Mouse (Mus musculus) liver, embryonic 16.5 days (tissue): ENCODE results near the gene Arrdc2. TPM values are rescaled to one million over a fixed set of nuclear protein-coding genes. Genes with fewer than 3 reads are reported as not detected.

Experiments used
- ATAC-seq: fragments of 200-750 bp; cut with Nextera tagmentation; 2 replicates; pipeline ENCODE4 v1.8.0; 2017; ENCODE audit warnings: low read depth, mild to moderate bottlenecking, moderate number of reproducible peaks, moderate library complexity
- H3K27ac ChIP-seq: fragments of 300-500 bp; sonication (generic); 2 replicates; pipeline ENCODE4 v1.5.1; 2014; ENCODE audit warnings: mild to moderate bottlenecking, low read length
- H3K27me3 ChIP-seq: fragments of 300-500 bp; sonication (generic); 2 replicates; pipeline ENCODE4 v1.6.1; 2014; ENCODE audit warnings: low read depth, low read length, mixed read lengths; ENCODE audit not compliant: control insufficient read depth, insufficient read depth
- H3K36me3 ChIP-seq: fragments of 300-500 bp; sonication (generic); 2 replicates; pipeline ENCODE4 v1.6.1; 2014; ENCODE audit warnings: mild to moderate bottlenecking; ENCODE audit not compliant: control insufficient read depth, insufficient read depth
- H3K4me1 ChIP-seq: fragments of 300-500 bp; sonication (generic); 2 replicates; pipeline ENCODE4 v1.6.1; 2014; ENCODE audit warnings: low read depth, low read length, mixed read lengths; ENCODE audit not compliant: control insufficient read depth
- H3K4me2 ChIP-seq: fragments of 300-500 bp; sonication (generic); 2 replicates; pipeline ENCODE4 v1.6.1; 2014; ENCODE audit warnings: low read depth, low read length, mixed read lengths
- H3K4me3 ChIP-seq: fragments of 300-500 bp; sonication (generic); 2 replicates; pipeline ENCODE4 v1.5.1; 2014; ENCODE audit warnings: low read depth, mild to moderate bottlenecking, low read length
- H3K9ac ChIP-seq: fragments of 300-500 bp; sonication (generic); 2 replicates; pipeline ENCODE4 v1.6.1; 2014; ENCODE audit warnings: low read depth, low read length
- H3K9me3 ChIP-seq: fragments of 300-500 bp; sonication (generic); replicated peaks from 2 replicates; pipeline ENCODE4 v1.6.1; 2016; ENCODE audit warnings: low read length; ENCODE audit not compliant: control insufficient read depth
- WGBS: fragments of 180-500 bp; shearing (Covaris S2); extraction: QIAGEN DNeasy Blood & Tissue Kit; methylation state at CpG from one replicate; pipeline ENCODE4 v1.1.7; 2014; ENCODE audit not compliant: insufficient replicate concordance; 5-methylcytosine and 5-hydroxymethylcytosine counted together
- polyA plus RNA-seq: library from polyadenylated mRNA; unstranded; fragments of >200 nt; fragmentation: Nextera tagmentation; extraction: Ambion mirVana; gene quantifications from 2 replicates; pipeline ENCODE4 v1.2.1, GENCODE M21; 2015

Gene Arrdc2
- polyA plus RNA-seq, 1 experiment from 2014 or later, result 13.5 TPM

DNA sequence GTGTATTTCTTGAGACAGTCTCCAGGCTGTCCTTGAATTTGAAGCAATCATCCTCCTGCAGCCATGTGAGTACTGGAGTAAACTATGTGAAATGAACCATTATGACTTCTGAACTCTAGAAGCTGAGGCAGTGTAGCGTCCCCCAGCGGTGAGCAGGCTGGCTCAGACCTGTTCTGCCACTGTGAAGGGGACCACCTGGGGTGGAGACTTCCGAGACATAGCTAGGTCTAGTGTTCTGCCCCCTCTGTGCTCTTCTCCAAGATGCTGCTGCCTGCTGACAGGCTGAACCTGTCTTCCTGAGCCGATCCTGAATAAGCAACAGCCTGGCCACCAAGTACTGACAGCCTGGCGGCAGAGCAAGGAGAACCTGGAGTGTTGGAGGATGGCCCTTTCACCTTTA, 5.6 kb upstream of the Arrdc2 start:
- no peak for ATAC-seq
- no peaks in the 10 kb centered on the region for H3K36me3 ChIP-seq
- H3K4me1 ChIP-seq, result peaks cover 55% of the 10 kb centered on the region
- H3K27me3 ChIP-seq, result peaks cover 8% of the 10 kb centered on the region; the same call in 1 of the 2 replicates
- no peaks in the 10 kb centered on the region for H3K9me3 ChIP-seq
- H3K9ac ChIP-seq, result peak overlapping the region; percentile 14; the same call in 1 of the 2 replicates
- H3K27ac ChIP-seq, result peak overlapping the region; percentile 97
- WGBS, result 50% methylated on average over 5 of the region's 5 CpGs
- H3K4me2 ChIP-seq, result no peak overlapping the region
- no peak overlapping the region for H3K4me3 ChIP-seq

DNA sequence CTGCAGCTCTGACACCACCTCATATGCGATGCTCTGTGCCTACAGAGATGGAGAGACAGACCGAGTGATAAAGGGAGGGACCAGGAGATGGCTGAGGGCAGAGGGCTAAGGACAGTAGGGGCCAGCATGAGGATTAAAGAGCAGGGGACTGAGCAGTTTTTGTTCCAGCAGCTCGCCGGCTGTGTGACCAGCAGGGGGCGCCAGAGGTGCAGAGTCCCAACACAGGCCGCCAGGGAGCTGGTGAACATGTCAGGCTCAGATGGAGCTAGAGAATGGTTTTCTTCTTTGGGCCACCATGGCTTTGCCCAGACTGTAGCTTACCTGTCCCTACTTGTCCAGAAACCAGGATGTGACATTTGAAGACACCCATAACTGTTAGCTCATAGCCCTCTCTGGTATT, 5.0 kb upstream of the Arrdc2 start:
- Histone ChIP-seq H3K36me3 (no peaks in the 10 kb centered on the region), H3K4me1 (peaks cover 58% of the 10 kb centered on the region), H3K4me2 (peak overlapping the region; percentile 85), H3K27me3 (peaks cover 8% of the 10 kb centered on the region; the same call in 1 of the 2 replicates), H3K9ac (peak overlapping the region; percentile 91), H3K4me3 (no peak overlapping the region), H3K27ac (peak overlapping the region; percentile 97), H3K9me3 (no peaks in the 10 kb centered on the region)
- WGBS, result 2% methylated on average over 6 of the region's 6 CpGs
- ATAC-seq, result no peak

DNA sequence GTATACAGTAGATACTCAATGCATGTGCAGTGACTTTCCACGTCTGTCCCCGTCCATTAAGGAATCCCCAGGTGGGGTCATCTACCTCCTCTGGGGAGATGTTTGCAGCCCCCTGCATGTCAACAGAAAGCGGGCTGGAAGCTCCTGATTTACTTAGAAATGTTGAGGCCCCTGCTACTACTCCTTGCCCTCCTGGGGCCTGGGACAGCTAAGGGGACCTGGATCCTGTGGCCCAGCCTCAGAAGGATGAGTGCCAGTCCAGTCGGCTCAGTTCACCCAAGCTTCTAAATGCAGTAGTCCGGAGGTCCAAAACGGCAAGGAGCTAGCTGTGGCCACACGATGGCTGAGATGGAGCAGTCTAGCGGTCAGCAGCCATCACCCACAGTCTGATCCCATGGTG, 4.4 kb upstream of the Arrdc2 start:
- no peak for ATAC-seq
- no peaks in the 10 kb centered on the region for H3K9me3 ChIP-seq
- H3K27ac ChIP-seq, result peak overlapping the region; percentile 97
- peak overlapping the region; percentile 72 for H3K4me3 ChIP-seq
- peaks cover 58% of the 10 kb centered on the region for H3K4me1 ChIP-seq
- peak overlapping the region; percentile 91 for H3K9ac ChIP-seq
- WGBS, result 70% methylated on average over 8 of the region's 8 CpGs
- H3K27me3 ChIP-seq, result peaks cover 8% of the 10 kb centered on the region; the same call in 1 of the 2 replicates
- H3K36me3 ChIP-seq, result no peaks in the 10 kb centered on the region
- peak overlapping the region; percentile 85 for H3K4me2 ChIP-seq

DNA sequence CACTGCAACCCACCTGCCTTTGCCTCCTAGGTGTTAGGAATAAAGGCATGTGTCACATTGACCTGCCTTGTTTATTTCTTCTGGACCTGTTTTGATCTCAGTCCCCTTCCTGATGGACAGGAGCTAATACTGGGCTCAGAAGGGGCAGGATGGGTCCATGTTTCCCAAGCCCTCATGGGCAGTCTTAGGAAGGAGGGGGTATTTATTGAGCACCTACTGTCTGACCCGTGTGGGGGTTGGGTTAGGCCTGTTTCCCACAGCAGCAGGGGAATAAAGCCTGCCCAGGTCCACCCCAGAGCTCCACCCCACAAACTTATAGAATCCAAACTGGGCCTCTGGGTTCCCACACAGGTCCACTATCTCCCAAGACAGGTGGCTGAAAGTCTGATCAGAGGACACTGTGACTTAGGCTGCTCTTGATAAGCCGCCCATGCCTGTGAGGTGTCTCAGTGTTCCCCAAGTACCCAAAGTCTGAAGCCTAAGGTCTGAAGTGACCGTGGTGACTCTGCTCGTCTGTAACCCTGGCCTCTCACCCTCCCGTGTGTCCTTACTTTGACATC, 3.8 kb upstream of the Arrdc2 start:
- Histone ChIP-seq H3K4me1 (peaks cover 61% of the 10 kb centered on the region), H3K9me3 (no peaks in the 10 kb centered on the region), H3K36me3 (no peaks in the 10 kb centered on the region), H3K9ac (peak overlapping the region; percentile 91), H3K4me2 (peak overlapping the region; percentile 85), H3K4me3 (peak overlapping the region; percentile 72), H3K27ac (peak overlapping the region; percentile 97), H3K27me3 (peaks cover 5% of the 10 kb centered on the region; the same call in 1 of the 2 replicates)
- peak; percentile 52 for ATAC-seq
- 21% methylated on average over 5 of the region's 5 CpGs for WGBS

DNA sequence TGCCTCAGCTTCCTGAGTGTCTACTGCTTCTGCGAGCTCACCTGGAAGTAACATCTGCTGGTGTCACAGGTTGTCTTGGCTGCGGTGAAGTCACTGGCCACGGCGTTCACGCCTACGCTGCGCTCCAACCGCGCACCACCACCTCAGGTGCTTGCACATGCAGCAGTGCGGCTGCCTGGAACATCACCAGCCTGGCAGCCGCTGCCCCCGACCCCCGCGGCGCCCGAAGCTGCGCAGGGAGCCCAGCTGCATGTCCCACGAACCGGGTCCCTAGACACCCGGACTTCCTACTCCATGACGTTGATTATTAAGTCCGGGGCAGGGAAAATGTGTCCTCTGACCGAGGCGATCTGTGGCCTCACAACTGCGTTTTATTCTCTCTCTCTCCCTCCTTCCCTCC, 3.0 kb upstream of the Arrdc2 start:
- peak overlapping the region; percentile 72 for H3K4me3 ChIP-seq
- WGBS, result 69% methylated on average over 25 of the region's 25 CpGs
- H3K27ac ChIP-seq, result peak overlapping the region; percentile 97
- peaks cover 5% of the 10 kb centered on the region; the same call in 1 of the 2 replicates for H3K27me3 ChIP-seq
- H3K9me3 ChIP-seq, result no peaks in the 10 kb centered on the region
- H3K9ac ChIP-seq, result peak overlapping the region; percentile 91
- H3K4me2 ChIP-seq, result peak overlapping the region; percentile 85
- peaks cover 67% of the 10 kb centered on the region for H3K4me1 ChIP-seq
- H3K36me3 ChIP-seq, result 0 out of 2 replicates have a peak, but pooled peaks cover under 1% of the 10 kb centered on the region
- no peak for ATAC-seq

DNA sequence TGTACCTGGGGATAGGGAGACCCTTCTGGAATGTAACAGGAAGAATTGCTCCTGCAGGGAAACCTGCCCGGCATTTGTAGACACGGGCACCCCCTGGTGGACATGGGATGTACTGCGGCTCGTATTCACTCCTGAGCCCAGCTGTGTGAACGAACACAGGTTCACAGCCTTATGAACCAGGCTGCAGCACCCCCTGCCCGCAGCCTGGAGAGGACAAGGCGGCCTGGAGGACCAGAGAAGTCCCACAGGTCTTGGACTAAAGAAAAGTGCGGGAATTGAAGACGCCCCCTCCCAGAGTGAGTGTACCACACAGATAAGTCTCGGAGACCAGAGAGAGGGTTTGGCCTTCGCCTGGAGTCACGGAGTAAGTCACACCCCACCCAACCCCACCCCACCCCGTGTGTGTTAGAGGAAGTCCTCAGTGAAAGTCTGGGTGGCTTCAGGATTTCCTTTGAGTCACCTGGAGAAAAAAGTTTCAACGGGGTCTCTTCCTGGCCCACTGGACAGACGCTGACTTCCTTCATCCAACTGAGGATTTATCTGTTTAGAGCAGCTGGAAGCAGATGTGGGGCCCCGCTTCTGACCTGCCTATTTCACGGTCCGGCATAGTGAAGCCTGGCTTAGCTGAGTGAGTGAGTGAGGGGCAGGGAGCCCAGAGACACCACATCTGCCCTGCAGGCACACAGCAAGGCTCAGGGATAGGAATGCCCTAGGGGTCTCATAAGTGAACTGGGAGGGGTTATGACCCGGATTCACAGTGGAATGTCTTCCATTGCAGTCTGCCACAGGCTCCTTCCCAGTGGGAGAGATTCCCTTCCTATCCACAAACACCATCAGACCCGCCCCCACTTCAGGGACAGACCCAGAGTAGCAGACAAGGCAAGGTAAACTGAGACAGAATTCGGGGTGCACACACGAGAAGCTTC, 1.9 kb upstream of the Arrdc2 start:
- Histone ChIP-seq H3K9ac (peak overlapping the region; percentile 91), H3K4me3 (peak overlapping the region; percentile 72), H3K27me3 (no peaks in the 10 kb centered on the region), H3K9me3 (no peaks in the 10 kb centered on the region), H3K4me1 (peaks cover 78% of the 10 kb centered on the region), H3K4me2 (peak overlapping the region; percentile 85), H3K36me3 (peaks cover 8% of the 10 kb centered on the region; the same call in 1 of the 2 replicates), H3K27ac (peak overlapping the region; percentile 97)
- WGBS, result 16% methylated on average over 22 of the region's 22 CpGs
- ATAC-seq, result peak; percentile 36

DNA sequence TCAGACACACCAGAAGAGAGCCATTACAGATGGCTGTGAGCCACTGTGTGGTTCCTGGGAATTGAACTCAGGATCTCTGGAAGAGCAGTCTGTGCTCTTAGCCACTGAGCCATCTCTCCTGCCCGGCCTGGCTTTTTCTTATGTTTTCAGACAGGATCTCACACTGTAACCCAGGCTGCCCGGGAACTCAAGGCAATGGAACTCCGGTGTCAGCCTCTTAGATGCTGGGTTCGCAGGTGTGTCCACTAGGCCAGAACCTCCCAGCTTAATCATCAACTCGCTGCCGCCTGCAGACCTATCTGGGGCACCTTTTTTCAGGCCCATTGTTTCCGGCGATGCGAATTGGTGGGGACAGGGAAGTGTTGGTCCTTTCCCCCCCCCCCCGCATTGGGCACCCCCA, 1.1 kb upstream of the Arrdc2 start:
- 41% methylated on average over 10 of the region's 10 CpGs for WGBS
- Histone ChIP-seq H3K4me3 (peak overlapping the region; percentile 72), H3K9me3 (no peaks in the 10 kb centered on the region), H3K4me1 (peaks cover 81% of the 10 kb centered on the region), H3K9ac (peak overlapping the region; percentile 91), H3K36me3 (peaks cover 12% of the 10 kb centered on the region), H3K27me3 (no peaks in the 10 kb centered on the region), H3K27ac (peak overlapping the region; percentile 97), H3K4me2 (peak overlapping the region; percentile 85)
- ATAC-seq, result no peak

DNA sequence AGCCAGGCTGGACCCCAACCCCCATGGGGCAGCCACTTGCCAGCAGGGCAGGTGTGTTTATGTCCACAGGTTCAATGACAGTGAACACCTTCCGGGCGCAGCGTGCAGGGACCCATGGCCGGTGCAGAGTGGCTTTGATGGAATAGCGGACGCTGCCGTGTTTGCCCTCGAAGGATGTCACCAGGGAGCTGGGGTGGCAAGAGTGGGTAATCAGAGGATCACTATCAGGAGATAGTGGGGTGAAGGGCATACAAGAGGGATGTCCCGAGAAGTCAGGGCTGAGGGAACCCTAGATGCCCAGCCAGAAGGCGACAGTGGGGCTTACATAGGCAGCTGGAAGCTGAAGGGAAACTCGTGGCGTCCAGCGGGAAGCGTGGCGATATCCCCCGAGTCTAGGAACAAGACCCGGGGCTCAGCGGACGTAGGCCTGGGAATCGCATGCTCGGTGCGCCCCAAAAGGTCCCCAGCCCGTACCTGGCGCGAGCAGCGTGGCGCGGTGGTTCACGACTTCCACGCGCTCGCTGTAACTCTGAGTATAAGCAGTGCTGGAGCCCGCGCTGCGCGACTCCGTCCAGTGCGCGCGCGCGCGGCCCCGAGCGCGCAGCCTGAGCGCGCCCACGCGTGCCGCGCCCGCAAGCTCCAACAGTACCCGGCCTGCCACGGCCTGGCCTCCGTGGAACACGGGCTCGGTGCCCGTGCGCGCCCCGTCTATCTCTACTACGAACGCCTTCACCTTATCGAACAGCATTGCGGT, 689 bp downstream of the Arrdc2 start:
- peak overlapping the region; percentile 89 for H3K4me2 ChIP-seq
- H3K4me3 ChIP-seq, result peak overlapping the region; percentile 86
- no peaks in the 10 kb centered on the region for H3K27me3 ChIP-seq
- peak overlapping the region; percentile 97 for H3K27ac ChIP-seq
- peak overlapping the region; percentile 95 for H3K9ac ChIP-seq
- ATAC-seq, result peak; percentile 23
- H3K4me1 ChIP-seq, result peaks cover 82% of the 10 kb centered on the region
- peaks cover 21% of the 10 kb centered on the region for H3K36me3 ChIP-seq
- no peaks in the 10 kb centered on the region for H3K9me3 ChIP-seq
- 5% methylated on average over 66 of the region's 66 CpGs for WGBS
